Mouse (Mus musculus): ENCODE measurements around the gene Nxn. TPM values are rescaled to one million over a fixed set of nuclear protein-coding genes. Genes with fewer than 3 reads are reported as not detected.

The Nxn gene
- total RNA-seq, 4 experiments from 2014 or later, result 33.5 to 43.6 (median 40.8) TPM

- DNase-seq, result no peak
These were observed 101.7 kb downstream of the Nxn start for GRCm38 (mm10) chr11:76297252-76297651.

GRCm38 (mm10) chr11:76294836-76295235 is 104.1 kb downstream of the Nxn start:
- no peak for DNase-seq

GRCm38 (mm10) chr11:76294078-76294477 is 104.9 kb downstream of the Nxn start:
- DNase-seq, result no peak

DNA sequence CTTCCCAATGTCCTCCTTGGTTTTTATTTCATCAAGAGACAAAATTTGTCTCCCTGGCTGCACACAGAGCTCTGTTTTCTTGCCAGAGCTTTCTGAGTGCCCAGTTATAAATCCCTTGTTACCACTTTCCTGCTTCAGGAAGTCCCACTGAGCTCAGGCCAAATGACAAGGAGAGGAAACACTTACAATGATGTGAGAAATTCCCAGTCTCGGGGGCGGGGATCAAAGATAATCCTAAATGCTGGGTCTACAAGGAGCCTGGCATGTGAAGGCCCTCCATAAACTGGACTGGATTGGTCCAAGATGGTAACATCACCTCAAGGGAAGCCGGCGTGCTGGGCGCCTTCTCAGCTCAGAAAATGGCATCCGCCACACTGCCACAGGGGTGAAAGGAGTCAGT is 106.1 kb downstream of the Nxn start:
- no peak for DNase-seq

GRCm38 (mm10) chr11:76292398-76292797 is 106.5 kb downstream of the Nxn start:
- peak; percentile 70 for DNase-seq

GRCm38 (mm10) chr11:76291960-76292359 is 107.0 kb downstream of the Nxn start:
- no peak for DNase-seq

DNA sequence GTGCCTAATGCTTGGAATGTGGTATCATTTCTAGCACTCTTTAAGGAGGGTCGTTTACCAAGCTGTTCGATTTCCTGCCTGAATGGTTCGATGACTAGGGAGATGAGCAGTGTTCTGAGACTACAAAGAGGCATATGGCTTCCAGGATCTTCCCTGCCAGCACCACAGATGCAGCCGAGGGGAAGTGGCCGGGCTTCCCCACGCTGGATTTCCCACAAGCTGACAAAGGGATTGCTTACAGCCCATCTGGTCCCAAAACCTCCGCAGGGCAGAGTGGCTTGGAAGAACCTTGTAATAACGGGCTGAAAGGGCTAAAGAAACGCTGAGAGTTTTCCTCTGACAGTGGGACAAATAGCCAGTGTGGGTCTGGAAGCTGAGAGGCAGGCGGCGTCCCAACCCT is 108.6 kb downstream of the Nxn start:
- DNase-seq, result no peak

GRCm38 (mm10) chr11:76288645-76289044 is 110.3 kb downstream of the Nxn start:
- DNase-seq, result no peak

DNA sequence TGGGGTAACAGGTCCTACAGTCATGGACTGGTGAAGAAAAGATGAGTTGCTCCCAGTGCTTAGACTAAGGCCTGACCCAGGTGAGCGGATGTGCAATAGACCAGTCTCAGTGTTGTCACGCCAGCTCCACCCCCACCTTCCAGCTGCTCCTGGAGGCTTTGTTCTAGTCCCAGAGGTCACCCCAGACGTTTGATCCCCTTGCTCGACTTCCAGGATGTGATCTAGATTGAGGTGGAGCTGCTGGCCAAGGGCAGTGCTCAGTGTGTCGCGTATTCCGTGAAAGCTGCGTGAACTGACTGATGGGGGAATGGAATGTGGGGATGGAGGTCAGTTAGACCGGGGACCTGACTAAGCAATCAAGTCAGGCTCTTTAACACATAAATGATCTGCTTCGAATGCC is 111.6 kb downstream of the Nxn start:
- no peak for DNase-seq

- DNase-seq, result no peak
These were observed 112.3 kb downstream of the Nxn start for GRCm38 (mm10) chr11:76286534-76287126.

DNA sequence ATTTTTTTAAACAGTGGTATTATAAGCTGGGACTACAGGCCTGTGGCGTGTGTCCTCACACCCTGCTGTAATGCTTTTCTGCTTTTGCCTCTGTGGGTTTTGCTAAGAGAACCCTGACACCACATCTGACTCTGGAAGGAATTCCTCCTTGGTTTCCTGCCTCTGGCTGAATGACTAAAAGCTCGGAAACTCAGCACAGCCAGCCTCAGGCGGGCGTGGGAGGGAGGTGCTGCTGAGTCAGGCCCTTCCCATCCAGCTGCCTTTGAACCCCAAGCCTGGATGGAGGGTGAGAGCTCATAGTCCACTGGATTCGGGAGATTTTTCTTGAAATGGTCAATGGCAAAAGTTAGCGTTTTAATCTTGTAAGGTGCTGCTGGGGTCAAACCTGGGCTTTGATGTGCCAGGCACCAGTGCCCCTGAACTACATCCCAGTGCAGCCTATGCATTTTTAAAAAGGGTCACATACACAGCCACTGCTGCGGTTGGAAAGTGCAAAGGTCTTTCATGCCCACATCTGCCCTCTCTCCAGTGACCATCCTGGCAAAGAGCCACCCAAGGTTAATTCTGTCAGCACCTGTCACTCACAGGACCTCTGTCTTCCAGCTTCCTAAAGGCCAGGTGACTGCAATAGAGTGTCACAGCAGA is 113.4 kb downstream of the Nxn start:
- DNase-seq, result no peak

- no peak for DNase-seq
These were observed 115.1 kb downstream of the Nxn start for GRCm38 (mm10) chr11:76283841-76284240.

DNA sequence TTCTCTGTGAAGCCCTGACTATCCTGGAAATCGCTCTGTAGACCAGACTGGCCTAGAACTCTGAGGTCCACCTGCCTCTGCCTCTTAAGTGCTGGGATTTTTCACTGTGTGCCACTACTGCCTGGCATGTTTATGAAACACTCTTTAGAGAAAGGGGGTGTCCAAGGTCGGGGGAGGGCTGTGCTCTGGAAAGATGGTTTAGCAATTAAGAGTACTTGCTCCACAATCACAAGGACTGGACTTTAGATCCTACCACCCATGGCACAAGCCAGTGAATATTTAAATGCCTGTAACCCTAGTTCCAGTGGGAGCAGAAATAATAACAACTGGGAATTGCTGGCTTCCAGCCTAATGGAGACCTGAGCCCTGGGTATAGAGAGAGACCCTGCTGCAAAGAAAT is 119.0 kb downstream of the Nxn start:
- no peak for DNase-seq

DNA sequence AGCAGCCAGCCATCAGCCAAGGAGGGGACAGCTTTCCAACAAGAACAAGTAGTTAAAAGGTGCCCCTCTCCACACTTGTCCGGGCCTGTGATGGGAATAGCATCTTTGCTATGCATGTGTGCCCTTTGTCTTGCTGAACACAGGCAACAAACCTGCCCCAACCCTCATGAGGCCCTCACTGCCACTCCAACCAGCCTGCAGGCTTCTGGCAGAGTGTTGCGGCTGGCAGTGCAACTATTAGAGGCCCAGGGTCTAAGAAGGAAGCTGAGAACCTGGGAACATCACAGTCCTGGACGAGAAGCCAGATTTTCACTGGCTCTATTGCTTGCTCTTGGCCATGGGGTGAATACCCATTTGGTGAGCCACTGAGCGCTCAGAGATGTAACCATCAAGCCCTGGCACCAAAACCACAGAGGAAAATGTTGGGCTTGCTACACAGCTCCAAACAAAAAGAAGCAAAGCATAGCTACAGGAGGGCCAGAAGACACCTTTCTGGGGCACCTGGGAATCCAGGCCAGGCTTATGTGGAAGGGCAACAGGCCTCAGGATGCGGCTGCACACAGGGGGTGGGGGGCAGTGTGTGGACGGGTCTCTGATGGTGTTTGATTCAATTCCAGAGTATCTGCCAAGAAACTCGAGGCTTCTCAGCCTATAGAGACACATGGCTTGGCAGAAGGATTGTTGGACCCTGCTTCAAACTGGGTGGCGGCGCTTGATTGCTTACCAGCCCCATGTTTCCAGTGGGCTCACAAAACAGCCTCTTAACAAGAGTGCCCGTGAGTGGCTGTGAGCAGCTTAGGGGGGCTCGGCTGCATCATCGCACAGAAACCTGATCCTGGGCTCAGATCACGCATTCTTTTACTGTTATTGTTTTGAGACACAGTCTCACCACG is 119.7 kb downstream of the Nxn start:
- DNase-seq, result no peak

- no peak for DNase-seq
These were observed 126.5 kb downstream of the Nxn start for GRCm38 (mm10) chr11:76272440-76272839.

GRCm38 (mm10) chr11:76268521-76269065 is 130.3 kb downstream of the Nxn start:
- no peak for DNase-seq

DNA sequence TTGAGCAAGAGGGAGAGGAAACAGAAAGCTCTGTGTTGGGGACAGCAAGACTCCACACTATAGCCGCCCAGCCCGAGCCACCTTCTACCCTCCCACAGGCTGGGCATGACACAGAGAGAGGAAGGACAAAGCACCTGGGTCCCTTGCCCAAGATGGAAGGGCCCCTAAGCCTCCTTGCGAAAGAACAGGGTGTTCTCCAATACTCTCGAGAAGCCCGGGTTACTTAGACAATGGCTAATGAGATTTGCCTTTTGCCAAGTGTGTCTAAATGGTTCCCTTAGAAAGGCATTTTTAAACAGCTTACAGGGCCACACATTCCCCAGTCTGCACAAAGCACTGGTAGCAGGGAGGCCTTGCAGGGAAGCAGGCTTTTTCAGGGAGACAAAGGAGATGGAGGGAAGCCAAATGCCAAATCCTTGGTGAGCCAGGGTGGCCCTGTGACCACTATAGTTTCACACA is 130.9 kb downstream of the Nxn start:
- DNase-seq, result no peak

GRCm38 (mm10) chr11:76267550-76267949 is 131.4 kb downstream of the Nxn start:
- no peak for DNase-seq

DNA sequence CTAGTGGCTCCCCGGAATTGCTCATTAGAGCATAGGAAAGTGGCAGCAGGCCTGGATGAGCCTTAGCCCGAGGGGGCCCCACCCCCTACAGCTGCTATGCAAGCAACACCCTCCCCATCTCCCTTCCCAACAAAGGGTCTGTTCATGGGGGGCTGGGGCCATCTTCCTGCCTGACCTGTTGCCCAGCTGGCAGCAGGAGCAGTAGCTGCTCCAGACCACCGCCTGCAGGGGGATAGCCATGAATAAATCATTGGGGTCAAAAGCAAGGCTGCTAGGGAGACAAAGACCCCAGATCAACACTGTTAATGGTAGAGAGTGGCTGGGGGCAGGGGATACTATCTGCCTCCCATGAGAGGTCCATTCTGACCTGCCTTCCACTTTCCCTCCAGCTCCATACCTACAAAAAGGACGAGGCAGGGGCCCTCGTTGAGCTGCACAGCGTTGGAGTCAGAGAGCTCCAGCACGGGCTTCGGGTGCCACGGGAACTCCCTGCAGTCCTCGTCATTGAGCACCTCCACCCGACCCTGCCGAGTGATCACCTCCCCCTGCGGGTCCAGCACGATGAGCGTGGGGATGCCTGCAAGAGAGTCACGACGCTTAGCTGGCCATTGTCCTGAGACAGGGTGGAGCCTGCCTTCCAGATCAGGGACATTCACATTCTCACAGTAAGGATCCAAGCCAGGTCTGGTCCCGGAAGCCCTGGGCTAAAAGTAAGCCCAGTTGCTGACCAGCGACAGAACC is 136.2 kb downstream of the Nxn start:
- no peak for DNase-seq

DNA sequence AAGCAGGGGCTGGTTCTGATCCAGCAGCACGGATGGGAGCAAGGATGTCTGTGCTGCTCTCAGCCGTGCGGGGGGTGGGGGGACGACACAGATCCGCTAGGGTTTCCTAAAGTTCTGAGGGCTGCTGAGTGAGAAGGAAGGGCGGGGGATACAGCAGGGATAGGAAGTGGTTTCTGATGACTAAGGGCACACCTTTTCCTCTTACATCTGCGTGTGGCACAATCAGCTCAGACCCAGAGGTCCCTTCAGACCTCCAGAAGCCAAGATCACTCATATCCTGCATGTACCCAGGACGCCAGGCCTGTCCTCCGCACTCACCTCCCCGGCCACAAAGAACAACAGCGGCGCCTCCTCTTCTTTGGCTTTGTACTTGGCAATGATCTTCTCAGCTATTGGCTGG is 137.7 kb downstream of the Nxn start:
- DNase-seq, result no peak

DNA sequence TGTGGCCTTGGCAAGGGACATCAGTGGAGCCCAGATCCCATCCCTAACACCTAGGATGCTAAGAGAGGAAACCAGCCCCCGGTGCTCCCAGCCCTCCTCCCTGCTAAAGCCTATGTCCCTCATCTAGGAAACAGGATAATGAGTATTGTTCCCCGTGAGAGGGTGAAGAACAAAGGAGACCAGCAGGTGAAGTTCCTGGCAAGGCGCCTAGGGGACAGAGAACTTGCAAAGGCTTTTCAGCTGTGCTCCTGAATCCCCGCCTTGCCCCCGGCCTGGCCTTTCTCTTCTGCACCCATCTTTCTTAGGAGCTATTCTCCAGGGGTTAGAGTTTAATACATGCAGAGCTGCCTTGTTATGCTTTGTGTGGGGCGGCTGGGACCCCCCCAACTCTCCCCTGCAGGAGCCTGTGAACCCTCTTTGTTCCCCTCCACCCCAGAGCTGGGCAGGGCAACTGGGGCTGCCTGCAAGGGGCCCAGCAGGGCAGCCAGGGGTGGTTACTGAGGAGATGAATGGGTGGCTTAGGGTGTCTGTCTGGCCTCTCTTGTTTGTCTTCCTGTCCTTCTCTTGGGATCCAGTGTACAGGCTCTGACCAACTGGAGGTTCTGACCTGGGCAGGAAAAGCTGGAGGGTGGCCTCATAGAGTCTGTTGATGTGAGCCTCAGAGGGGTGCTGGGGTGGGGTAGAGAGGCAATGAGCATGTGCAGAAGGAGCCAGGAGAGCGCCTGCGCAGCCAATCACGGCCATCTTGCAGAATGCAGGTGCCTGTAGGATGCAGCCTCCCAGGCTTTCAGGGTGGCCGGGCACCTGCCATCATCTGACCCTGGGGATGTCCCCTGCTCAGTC is 138.5 kb downstream of the Nxn start:
- no peak for DNase-seq

GRCm38 (mm10) chr11:76258511-76258910 is 140.4 kb downstream of the Nxn start:
- DNase-seq, result no peak
